Mouse (Mus musculus): ENCODE results near the gene Tubb3.

Tubb3 gene

GRCm38 (mm10) chr8:123411246-123411645 is at the start of gene Tubb3:
TSS of gene Tubb3 (plus strand) at chr8:123411424.
- DNase-seq = peak; percentile 35 to 59

- peak; percentile 95 to 98 for DNase-seq
Observed at GRCm38 (mm10) chr8:123373403-123374238, 37.6 kb upstream of the Tubb3 start, which contains the start of gene Tcf25. TSS of gene Tcf25 (plus strand) at chr8:123373753.

GRCm38 (mm10) chr8:123374239-123374578 is 37.0 kb upstream of the Tubb3 start:
- DNase-seq = peak; percentile 96 to 98

GRCm38 (mm10) chr8:123375701-123376100 is 35.5 kb upstream of the Tubb3 start:
- no peak for DNase-seq

GRCm38 (mm10) chr8:123376106-123376505 is 35.1 kb upstream of the Tubb3 start:
- no peak for DNase-seq

GRCm38 (mm10) chr8:123381711-123382110 is 29.5 kb upstream of the Tubb3 start:
- DNase-seq = no peak

GRCm38 (mm10) chr8:123382516-123382915 is 28.7 kb upstream of the Tubb3 start:
- peak in 1 of 2 experiments; percentile 21 for DNase-seq

- DNase-seq = peak in 1 of 2 experiments; percentile 32
Observed at GRCm38 (mm10) chr8:123384883-123385540, 26.2 kb upstream of the Tubb3 start.

GRCm38 (mm10) chr8:123387041-123387440 is 24.2 kb upstream of the Tubb3 start:
- DNase-seq = no peak

- no peak for DNase-seq
Observed at GRCm38 (mm10) chr8:123387801-123388200, 23.4 kb upstream of the Tubb3 start.

GRCm38 (mm10) chr8:123389026-123389425 is 22.2 kb upstream of the Tubb3 start:
- peak; percentile 58 to 81 for DNase-seq

- DNase-seq = no peak
Observed at GRCm38 (mm10) chr8:123398308-123398707, 12.9 kb upstream of the Tubb3 start.

- no peak for DNase-seq
Observed at GRCm38 (mm10) chr8:123401936-123402335, 9.3 kb upstream of the Tubb3 start.

GRCm38 (mm10) chr8:123402730-123403326 is 8.4 kb upstream of the Tubb3 start:
- DNase-seq = no peak

GRCm38 (mm10) chr8:123404521-123404920 is 6.7 kb upstream of the Tubb3 start:
- DNase-seq = no peak

- peak; percentile 66 to 72 for DNase-seq
Observed at GRCm38 (mm10) chr8:123406786-123407185, 4.4 kb upstream of the Tubb3 start, which contains the start of gene Mc1r. TSS of gene Mc1r (plus strand) at chr8:123407107.

- DNase-seq = no peak
Observed at GRCm38 (mm10) chr8:123407612-123408011, 3.6 kb upstream of the Tubb3 start.

- DNase-seq = no peak
Observed at GRCm38 (mm10) chr8:123408586-123409544, 2.4 kb upstream of the Tubb3 start.

GRCm38 (mm10) chr8:123410049-123410587 is 1.1 kb upstream of the Tubb3 start:
- peak in 1 of 2 experiments; percentile 33 for DNase-seq

GRCm38 (mm10) chr8:123410788-123411187 is 436 bp upstream of the Tubb3 start:
- no peak for DNase-seq

- no peak for DNase-seq
Observed at GRCm38 (mm10) chr8:123411781-123412327, 630 bp downstream of the Tubb3 start.

Data from kidney, postnatal 25 days (tissue).